Mouse (Mus musculus) 3T3-L1 (cell line): ENCODE results near the gene H2-Ab1.
"Not testable (repeated sequence)": the region's sequence is repeated elsewhere in the genome, so short reads cannot be mapped to it uniquely, and the experiment has no call there.

Experiments
- DNase-seq: peaks from one replicate; pipeline ENCODE4 v3.0.0-alpha.2; 2015; ENCODE audit warnings: low read depth, low spot score

Gene H2-Ab1

GRCm38 (mm10) chr17:34257594-34258375 is at the start of gene H2-Ab1:
Gene H2-Ab1, plus strand, starts transcription at chr17:34257689.
- DNase-seq: peak; percentile 70

GRCm38 (mm10) chr17:34207866-34208265 is 49.6 kb upstream of the H2-Ab1 start:
- DNase-seq: no peak

GRCm38 (mm10) chr17:34208421-34208820 is 49.1 kb upstream of the H2-Ab1 start:
- DNase-seq: no peak

- DNase-seq: peak; percentile 14
These were observed 47.8 kb upstream of the H2-Ab1 start for GRCm38 (mm10) chr17:34209680-34210079.

- DNase-seq: peak; percentile 63
These were observed 46.9 kb upstream of the H2-Ab1 start for GRCm38 (mm10) chr17:34210599-34210998.

- no peak for DNase-seq
These were observed 45.6 kb upstream of the H2-Ab1 start for GRCm38 (mm10) chr17:34211746-34212365.

GRCm38 (mm10) chr17:34213936-34214335 is 43.6 kb upstream of the H2-Ab1 start:
- no peak for DNase-seq

- DNase-seq: no peak
These were observed 42.3 kb upstream of the H2-Ab1 start for GRCm38 (mm10) chr17:34215176-34215575.

- no peak for DNase-seq
These were observed 40.1 kb upstream of the H2-Ab1 start for GRCm38 (mm10) chr17:34217216-34217928.

GRCm38 (mm10) chr17:34217986-34218385 is 39.5 kb upstream of the H2-Ab1 start:
- no peak for DNase-seq

- no peak for DNase-seq
These were observed 38.8 kb upstream of the H2-Ab1 start for GRCm38 (mm10) chr17:34218675-34219074.

- DNase-seq: peak; percentile 41
These were observed 38.4 kb upstream of the H2-Ab1 start for GRCm38 (mm10) chr17:34219096-34219495.

- DNase-seq: not testable (repeated sequence)
These were observed 37.7 kb upstream of the H2-Ab1 start for GRCm38 (mm10) chr17:34219801-34220200.

- DNase-seq: not testable (repeated sequence)
These were observed 37.1 kb upstream of the H2-Ab1 start for GRCm38 (mm10) chr17:34220401-34220800.

- no peak for DNase-seq
These were observed 32.7 kb upstream of the H2-Ab1 start for GRCm38 (mm10) chr17:34224816-34225215.

- DNase-seq: no peak
These were observed 32.1 kb upstream of the H2-Ab1 start for GRCm38 (mm10) chr17:34225426-34225825.

- DNase-seq: not testable (repeated sequence)
These were observed 31.6 kb upstream of the H2-Ab1 start for GRCm38 (mm10) chr17:34225911-34226310.

- not testable (repeated sequence) for DNase-seq
These were observed 26.5 kb upstream of the H2-Ab1 start for GRCm38 (mm10) chr17:34230971-34231370.

- DNase-seq: not testable (repeated sequence)
These were observed 25.5 kb upstream of the H2-Ab1 start for GRCm38 (mm10) chr17:34232021-34232420.

- DNase-seq: peak; percentile 77
These were observed 22.6 kb upstream of the H2-Ab1 start for GRCm38 (mm10) chr17:34234926-34235325.

- no peak for DNase-seq
These were observed 20.8 kb upstream of the H2-Ab1 start for GRCm38 (mm10) chr17:34236691-34237090.

- DNase-seq: no peak
These were observed 19.7 kb upstream of the H2-Ab1 start for GRCm38 (mm10) chr17:34237741-34238140.
